Mouse (Mus musculus) thymus, postnatal 4 days (tissue): ENCODE results near the gene Mllt6.
"Not testable (repeated sequence)": the region's sequence is repeated elsewhere in the genome, so short reads cannot be mapped to it uniquely, and the experiment has no call there.

ENCODE experiments used
- DNase-seq: peaks from one replicate; pipeline ENCODE4 v3.0.0; 2021

Gene Mllt6

DNA sequence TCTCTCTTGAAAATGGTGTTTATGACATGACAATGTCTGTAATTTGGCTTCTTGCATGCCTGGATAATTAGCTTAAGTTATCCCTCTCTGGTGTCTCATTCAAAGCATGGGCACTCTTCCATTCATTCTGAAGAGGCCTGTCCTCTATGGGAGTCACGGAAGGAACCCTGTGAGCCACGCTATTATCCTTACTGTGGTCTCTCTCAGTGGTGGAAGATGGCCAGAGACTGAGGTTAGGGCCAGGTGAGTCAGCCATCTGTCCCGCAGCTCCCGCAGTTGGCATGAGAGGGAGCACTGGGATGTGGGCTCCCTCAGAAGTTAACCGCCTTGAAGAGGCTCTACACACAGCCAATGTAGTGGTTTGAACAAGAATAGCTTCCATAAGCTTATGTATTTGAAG, 12.9 kb upstream of the Mllt6 start:
- DNase-seq: no peak

DNA sequence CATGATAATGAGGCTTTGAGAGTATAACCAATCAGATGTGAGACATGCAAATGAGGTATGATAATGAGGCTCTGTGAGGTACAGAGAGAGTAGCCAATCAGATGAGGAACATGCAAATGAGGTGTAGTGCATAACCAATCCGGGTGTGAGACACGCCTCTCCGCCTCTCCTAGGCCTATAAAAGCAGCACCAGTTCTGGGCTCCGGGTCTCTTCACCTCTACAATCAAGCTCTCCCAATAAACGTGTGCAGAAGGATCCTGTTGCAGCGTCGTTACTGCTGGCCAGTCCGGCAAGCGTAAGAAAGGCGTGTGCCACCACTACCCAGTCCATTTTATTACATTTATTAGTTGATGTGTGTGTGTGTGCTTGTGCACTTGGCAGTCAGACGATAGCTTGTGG, 9.8 kb upstream of the Mllt6 start:
- not testable (repeated sequence) for DNase-seq

DNA sequence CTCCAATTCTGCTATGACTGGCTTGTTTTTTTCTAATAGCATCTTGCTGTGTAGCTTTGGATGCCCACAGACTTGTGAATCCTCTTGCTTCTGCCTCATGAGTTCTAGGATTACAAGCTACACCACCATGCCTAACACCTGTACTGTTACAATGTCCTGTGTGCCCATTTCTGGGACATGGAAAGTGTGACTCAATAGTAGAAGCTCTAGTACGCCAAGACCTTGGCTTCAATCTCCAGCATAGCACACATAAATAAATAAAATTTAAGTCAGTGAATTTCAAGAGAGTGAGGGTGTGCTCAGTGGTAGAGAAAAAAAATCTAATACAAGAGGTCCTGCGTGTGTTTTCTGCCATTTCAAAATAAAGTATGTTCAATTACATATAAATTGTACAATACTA, 9.0 kb upstream of the Mllt6 start:
- DNase-seq: no peak

DNA sequence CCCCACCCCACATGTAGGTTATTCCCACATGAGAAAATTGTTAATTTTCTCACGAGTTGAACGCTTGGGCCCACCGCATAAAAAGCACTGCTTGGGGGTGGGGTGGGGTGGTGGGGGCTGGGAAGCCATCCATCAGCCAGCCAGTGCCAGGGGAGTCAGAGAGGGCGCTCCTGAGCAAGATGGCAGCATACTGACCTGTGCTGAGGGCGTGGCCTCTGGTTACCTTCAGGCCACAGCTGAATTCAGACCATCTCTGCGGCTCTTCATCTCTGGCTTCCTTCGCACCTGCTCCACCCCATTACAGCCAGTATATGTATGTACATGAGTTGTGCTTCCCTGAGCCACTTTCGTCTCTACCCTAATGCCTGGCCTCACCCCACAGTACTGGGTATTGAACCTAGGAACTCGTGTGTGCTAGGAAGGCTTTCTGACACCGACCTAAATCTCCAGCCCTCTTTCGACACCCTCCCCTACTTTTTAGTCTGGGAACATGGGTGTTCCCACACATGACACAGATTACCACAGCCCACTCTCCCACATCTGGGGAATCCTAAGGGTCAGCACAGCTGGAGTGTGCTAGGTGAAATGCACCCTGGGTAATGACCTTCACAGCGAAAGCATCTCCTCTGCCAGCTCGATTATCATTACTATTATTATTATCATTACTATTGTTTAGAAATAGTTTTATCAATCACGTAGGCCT, 6.8 kb upstream of the Mllt6 start:
- DNase-seq: no peak

DNA sequence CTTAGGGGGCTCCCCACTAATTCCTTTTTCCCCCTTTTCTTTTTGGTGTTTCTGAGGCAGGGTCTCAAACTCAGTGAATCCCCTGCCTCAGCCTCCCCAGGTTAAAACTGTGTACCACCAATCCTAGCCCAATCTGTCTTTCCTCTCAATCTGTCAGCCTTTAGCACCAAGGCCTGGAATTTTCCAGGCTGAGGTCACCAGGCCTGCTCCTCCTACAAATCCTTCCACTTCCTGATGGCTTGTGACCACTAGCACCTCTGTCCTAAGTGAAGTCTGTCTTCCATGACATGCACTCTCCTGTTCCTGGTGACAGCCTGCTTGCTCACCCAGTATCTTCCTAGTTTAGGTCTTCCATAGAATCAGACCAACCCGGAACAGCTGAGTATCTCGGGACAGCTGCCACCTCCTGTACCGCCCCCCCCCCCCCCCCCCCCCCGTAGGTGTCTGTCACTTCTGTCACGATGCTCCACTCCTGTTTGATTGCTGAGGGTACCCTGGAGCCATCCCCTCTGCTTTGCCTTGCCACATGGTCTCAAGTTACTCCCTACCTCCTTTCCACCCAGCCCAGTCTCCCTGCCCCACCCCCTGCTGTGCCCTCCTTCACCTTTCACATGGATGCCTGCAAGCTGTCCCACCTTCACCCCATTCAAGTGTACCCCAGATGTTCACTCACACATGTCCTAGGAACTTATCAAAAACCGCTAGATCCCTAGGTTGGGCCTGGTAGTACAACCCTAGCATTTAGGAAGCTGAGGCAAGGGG, 5.8 kb upstream of the Mllt6 start:
- no peak for DNase-seq

DNA sequence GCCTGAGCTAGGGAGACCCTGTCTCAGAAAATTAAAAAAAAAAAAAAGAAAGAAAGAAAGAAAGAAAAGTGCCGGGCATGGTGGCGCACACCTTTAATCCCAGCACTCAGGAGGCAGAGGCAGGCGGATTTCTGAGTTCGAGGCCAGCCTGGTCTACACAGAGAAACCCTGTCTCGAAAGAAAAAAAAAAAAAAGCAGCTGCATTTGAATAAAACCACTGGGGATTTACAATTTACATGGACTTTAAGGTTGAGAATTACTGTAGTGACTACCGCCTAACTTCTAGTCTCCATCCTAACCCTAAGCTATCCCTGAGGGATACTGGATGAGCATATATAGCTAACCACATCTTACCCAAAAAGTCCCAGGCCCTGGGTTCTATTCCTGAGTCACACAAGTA, 5.2 kb upstream of the Mllt6 start:
- not testable (repeated sequence) for DNase-seq

DNA sequence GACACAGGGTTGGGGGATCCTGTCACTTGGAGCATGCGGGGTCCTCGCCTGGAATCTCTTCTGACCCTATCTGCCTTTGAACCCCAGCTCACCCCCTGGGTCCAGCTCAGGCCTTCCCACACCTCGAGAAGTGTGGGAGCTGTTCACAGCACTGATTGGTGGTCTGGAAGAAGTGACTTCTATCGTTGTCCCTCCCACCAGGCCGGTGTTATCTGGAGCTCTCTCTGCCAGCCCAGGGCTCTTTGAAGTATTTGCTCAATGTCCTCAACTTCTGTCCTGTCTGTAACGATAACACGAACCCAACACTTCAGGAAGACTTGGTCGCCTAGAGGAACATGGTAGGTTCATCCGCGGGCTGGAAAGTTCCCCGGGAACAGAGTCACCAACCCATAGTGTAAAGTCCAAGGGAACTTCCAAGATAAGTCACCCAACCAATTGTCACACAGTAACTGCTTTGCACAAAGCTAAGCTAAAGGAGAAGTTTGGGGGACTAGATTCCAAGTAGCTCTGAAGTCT, 4.4 kb upstream of the Mllt6 start:
- DNase-seq: no peak

DNA sequence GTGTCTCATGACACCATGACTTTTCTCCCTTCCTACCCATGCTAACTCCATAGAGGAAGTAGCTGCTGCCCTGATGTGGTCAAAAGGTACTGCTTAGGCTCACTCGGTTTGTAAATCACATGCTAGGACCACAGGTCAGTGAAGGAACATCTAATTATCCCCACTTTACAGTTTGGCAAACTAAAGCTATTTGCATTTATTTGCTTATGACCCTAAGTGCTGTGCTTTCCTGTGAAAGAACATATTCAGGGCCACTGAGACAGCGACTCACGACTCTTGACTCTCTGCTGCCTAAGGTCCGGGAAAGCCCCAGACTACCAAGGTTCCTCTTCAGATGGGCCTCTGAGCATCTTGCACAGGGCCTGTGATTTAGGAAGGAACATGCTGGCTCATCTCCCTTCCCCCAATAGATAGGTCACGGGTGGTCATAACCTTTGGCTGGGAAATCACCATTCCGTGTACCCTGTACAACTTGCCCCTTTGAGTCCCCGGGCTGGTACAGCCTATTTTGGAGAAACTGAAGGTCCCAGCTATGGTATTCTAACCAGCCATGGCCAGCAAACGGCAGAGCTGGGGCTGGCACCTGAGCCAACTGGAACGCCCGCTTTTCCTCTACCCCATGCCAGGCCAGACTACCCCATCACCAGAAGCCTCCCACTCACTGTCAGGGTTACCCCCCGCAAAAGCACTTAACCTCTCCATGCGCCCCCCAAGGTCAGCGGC, 3.8 kb upstream of the Mllt6 start:
- DNase-seq: peak; percentile 28

DNA sequence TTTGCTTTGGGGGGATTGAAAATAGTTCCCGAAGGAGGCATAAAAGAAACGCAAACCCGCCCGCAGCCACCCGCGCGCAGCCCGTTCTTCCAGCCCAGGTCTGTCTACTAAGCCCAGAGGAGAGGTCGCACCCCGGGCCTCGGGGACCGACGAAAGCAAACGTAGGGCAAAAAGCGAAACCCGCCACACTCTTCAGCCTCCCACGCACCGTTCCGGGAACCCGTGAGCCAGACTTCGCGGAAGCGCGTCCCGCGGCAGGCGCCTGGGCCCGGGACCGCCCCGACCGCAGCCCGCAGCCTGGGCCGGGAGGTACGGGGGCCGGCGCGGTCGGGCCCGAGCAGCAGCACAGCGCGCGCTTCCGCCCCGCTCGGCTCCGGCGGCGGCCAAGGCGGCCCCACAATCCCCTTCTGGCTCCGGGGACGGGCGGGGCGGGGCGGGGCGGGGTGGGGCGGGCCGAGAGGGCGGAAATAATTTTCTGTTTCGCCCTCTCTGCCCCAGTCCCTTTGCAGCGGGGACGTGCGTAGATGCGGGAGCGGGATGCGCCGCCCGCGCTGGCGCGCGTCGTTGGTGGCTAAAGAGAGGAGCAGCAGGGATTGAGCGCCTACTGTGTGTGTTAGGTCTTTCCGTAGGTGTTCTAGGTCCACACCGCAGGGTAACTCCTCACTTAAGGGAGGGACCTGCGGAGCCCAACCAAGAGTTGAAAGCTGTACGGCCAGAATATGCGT, 3.1 kb upstream of the Mllt6 start:
- DNase-seq: peak; percentile 84

DNA sequence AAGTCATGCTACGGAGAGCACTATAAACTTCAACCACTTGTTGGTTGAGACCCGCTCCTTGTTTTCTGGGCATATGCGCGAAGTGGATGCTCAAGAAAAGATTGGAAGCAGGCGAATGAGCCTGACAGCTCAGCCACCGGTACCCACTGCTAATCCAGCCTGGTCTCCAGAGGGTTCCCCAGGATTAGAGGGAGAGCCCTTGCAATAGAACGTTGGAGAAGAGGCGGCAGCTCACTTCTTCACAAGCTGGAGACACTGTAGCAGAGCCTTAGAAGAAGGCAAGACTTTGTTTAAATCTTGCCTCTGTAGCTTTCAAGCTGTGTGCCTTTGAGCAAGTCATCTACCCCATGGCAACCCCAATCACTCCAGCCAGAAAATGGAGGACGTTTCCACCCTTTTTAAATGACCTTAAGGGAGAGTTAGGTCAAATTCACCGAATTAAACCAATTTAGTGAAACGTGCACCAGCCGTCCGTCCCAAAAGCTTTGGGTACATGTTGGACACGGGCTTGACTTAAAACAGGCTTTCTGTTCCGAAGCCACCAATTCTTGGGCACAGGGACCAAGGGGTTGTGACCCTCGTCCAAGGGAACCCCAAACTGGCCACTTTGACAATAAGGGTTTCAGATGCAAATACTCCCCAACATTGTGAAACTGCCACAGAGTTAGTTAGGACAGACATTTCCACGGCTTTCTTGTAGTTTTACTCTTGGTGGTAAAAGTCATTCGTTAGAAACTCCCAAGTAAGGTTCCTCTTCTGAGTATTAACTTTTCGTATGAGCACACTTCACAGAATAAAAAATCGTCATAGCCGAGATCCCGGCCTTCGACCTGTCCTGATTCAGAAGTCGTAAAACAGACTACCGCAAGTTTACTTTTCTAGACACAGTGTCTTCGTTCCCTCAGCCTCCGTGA, 2.2 kb upstream of the Mllt6 start:
- no peak for DNase-seq

DNA sequence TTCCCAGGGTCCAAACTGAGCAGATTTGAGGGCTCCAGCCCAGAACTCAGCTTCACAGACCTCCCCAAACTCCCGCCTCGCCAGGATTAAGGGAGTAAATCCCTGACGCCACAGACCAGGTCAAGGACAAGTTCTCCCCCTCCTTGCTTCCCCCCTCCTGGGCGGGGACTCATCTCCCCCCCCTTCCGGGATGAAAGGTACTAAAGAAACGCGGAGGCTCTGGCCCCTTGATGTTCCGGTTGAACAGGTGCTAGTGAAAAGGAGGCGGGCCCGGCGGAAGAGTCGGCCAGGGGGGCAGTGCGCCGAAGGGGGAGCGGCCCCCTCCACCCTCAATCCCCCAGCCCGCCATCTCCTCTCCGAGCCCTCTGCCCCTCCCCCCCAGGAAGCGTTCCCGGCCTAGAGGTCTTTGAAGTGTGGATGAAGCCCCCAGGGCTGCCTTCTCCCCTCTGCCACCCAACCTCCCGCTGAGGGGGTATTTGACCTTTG, 1.5 kb upstream of the Mllt6 start:
- peak; percentile 77 for DNase-seq

DNA sequence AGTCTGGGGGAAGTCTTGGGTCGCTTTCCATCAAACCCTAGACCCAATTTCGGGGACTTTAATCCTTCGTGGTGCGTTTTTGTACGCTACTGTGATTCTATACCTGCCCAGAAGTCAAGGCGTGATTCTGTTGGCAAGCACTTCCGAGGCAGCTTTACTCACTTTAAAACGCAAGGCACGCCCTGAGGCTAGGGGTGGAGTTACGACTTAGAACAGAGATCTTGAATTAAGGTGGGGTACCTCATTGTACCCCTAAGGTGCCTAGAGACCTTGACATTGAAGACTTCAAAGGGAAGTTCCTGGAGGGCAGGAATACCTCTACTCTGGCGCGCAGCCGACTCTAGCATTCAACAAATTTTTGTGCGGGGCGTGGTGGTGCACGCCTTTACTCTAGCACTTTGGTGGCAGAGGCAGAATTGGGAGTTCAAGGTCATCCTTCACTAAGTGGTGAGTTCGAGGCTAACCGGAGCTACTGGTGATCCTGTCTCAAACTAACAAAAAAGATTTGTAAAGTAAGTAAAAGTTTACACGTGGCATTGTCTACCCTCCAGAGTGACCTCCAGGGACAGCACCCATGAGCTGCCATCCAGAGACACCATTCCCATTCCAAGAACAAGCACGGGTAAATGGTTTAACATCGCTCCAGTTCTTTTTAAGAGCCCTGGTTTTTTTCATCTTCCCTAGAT, 864 bp upstream of the Mllt6 start:
- DNase-seq: peak; percentile 57

DNA sequence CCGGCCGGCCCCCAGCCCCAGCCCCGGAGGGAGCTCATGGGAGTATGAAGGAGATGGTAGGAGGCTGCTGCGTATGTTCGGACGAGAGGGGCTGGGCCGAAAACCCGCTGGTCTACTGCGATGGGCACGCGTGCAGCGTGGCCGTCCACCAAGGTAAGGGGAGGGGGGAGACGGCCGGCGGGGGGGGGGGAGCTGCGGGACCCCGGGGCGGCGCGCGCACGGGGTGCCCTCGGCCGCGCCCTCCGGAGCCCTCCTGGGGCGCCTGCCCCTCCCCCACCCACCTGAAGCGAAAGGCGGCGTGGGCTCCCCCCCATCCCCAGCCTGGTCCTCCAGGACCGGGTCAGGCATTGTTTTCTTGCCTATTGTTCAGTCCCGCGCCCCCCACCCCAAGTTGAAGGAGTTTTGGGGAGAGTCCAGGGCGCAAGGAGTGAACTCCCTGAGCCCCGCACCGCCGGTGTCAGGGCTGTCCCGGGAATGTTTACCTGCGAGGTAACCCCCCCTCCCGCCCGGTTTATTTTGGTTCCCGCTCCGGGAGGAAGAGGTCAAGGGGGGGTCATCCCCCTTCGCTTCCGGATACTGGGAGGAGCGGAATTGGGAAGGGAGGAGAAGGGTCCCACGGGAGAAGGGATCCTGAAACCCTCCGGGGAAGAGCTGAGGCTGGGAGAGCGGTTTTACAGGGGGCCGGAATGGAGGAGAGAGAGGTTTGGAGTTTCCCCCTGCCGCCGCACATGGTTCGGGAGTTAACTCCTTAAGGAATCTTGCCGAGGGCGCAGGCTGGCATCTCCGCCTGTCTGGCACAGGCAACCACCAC, 519 bp downstream of the Mllt6 start:
- peak; percentile 74 for DNase-seq

DNA sequence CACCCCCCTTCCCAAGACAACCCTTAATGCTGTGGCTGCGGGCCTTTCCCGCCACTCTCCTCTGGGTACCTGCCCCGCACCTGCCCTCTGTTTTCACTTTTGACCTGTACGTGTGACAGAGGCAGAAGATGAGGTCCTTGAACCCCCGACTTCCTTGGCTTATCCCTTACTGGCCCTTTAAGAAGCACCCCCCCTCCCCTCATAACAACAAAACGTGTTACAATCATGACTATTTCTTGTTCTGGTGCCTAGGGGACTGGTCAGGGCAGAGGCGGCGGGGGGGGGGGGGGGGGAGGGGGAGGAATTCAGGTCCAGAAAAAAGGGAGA, 1.1 kb downstream of the Mllt6 start:
- no peak for DNase-seq

DNA sequence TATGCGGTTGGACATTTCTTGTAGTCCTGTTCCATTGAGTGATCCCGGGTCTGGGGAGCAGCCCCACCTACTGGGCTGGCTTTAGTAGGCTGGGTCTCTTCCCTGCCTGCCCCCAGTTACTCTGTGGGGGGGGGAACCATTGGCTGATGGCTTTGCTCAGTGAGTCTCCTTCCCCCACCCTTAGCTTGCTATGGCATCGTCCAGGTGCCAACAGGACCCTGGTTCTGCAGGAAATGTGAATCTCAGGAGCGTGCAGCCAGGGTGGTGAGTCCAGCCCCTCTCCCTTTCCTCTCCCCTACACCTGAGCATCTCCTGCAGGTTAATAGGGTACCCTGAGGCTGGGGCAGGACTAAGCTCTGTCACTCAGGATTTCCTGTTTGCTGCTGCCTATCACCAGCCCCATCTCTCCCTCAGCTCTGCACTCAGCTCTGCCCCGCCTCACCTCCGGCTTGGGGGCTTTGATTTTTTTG, 1.6 kb downstream of the Mllt6 start:
- DNase-seq: peak; percentile 55

DNA sequence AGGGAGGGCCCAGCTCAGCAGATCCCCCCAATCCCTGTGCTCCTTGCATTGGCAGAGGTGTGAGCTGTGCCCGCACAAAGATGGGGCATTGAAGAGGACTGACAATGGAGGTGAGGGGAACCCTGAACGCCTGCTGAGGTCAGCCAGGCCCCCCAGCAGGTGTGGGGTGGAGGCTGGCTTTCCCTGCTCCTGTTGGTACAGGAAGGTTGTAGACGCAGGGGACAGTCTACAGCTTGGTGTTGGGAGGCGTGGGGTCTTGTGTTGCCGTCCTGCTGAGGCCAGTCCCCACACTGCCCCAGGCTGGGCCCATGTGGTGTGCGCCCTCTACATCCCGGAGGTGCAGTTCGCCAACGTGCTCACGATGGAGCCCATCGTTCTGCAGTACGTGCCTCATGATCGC, 2.2 kb downstream of the Mllt6 start:
- DNase-seq: no peak

DNA sequence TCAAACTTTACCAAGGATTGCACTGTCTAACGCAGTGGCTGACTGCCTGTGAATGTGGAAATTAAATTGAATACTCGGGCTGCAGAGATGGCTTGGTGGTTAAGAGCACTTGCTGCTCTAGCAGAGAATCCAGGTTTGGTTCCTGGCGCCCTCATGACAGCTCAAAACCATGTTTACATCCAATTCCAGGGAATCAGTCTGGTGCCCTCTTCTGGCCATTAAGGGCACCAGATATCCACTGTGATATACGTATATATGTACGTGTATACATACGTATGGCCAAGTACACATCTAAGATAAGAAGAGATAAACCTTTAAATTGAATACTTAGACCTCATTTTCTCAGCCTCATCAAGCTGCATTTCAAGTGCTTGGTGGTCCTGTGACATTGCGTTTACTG, 3.0 kb downstream of the Mllt6 start:
- no peak for DNase-seq

DNA sequence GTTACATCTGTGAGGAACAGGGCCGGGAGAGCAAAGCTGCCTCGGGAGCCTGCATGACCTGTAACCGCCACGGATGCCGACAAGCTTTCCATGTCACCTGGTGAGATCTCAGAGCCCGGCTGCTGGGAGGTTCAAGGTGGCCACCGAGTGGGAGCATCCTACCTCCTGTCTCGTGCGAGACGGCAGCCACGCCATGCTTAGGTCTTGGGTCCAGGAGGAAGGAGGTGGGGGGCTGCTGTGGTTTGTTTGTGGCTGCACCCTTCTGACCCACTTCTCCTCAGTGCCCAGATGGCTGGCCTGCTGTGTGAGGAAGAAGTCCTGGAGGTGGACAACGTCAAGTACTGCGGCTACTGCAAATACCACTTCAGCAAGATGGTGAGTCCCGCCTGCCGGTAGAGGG, 3.6 kb downstream of the Mllt6 start:
- no peak for DNase-seq

DNA sequence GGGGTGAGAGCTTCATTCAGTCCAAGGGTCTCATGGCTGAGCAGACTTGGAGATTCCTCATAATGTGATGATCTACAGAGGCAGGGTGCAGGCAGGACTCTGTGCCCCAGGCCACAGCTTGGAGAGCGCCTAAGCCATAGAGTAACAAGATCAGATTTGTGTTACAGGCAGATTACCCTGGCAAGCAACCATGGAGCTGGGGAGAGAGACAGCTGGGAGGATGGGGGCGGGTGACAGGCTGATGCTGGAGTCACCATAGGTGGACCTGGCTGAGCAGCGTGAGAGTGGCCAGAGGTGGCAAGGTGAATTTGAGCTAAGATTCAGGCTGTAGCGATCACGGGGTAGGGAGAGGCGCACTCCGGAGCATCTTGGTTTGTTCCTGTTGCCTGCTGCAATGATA, 4.9 kb downstream of the Mllt6 start:
- no peak for DNase-seq

DNA sequence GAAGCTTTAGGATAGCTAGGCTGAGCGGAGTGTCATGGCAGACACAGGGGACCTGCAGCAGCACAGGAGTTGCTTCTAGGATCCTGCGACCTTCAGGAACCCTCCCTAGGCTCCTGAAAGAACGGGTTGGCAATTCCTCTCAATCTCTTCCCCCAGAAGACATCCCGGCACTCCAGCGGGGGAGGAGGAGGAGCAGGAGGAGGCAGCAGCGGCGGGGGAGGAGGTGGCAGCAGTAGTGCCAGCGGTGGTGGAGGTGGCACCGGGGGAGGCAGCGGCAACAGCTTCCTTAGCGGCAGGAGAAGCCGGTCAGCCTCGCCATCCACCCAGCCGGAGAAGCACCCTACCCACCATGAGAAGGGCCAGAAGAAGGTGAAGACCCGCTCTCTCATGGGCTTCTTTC, 6.1 kb downstream of the Mllt6 start:
- DNase-seq: no peak
